Mouse (Mus musculus) heart, embryonic 16.5 days (tissue): ENCODE measurements around the gene Lrrc8d. TPM values are rescaled to one million over a fixed set of nuclear protein-coding genes. Genes with fewer than 3 reads are reported as not detected.
A peak's percentile ranks its signal among the peaks of the same experiment; 100 is the strongest.

Experiments
- ATAC-seq: fragments of 200-750 bp; cut with Nextera tagmentation; replicated peaks from 2 replicates; pipeline ENCODE4 v1.8.0; 2017; ENCODE audit warnings: moderate number of reproducible peaks; ENCODE audit not compliant: insufficient read depth, low FRiP score; ENCODE audit errors: extremely low read depth
- H3K27ac ChIP-seq: fragments of 300-500 bp; sonication (generic); 2 replicates; pipeline ENCODE4 v1.5.1; 2014; ENCODE audit warnings: mild to moderate bottlenecking, low read length, control low read depth, moderate library complexity
- H3K27me3 ChIP-seq: fragments of 300-500 bp; sonication (generic); 2 replicates; pipeline ENCODE4 v1.6.1; 2014; ENCODE audit warnings: low read length, mixed read lengths; ENCODE audit not compliant: control insufficient read depth, insufficient read depth
- H3K36me3 ChIP-seq: fragments of 300-500 bp; sonication (generic); 2 replicates; pipeline ENCODE4 v1.6.1; 2014; ENCODE audit not compliant: control insufficient read depth, insufficient read depth
- H3K4me1 ChIP-seq: fragments of 300-500 bp; sonication (generic); 2 replicates; pipeline ENCODE4 v1.6.1; 2014; ENCODE audit warnings: low read length, mixed read lengths; ENCODE audit not compliant: control insufficient read depth, insufficient read depth
- H3K4me2 ChIP-seq: fragments of 300-500 bp; sonication (generic); 2 replicates; pipeline ENCODE4 v1.6.1; 2014; ENCODE audit warnings: low read depth, mild to moderate bottlenecking, control low read depth, low read length
- H3K4me3 ChIP-seq: fragments of 300-500 bp; sonication (generic); 2 replicates; pipeline ENCODE4 v1.5.1; 2014; ENCODE audit warnings: mild to moderate bottlenecking, control low read depth, low read length
- H3K9ac ChIP-seq: fragments of 300-500 bp; sonication (generic); 2 replicates; pipeline ENCODE4 v1.6.1; 2014; ENCODE audit warnings: low read length, control low read depth
- H3K9me3 ChIP-seq: fragments of 300-500 bp; sonication (generic); replicated peaks from 2 replicates; pipeline ENCODE4 v1.6.1; 2016; ENCODE audit warnings: low read length; ENCODE audit not compliant: control insufficient read depth
- WGBS: fragments of 180-500 bp; shearing (Covaris S2); extraction: QIAGEN DNeasy Blood & Tissue Kit; methylation state at CpG from one replicate; pipeline ENCODE4 v1.1.7; 2014; 5-methylcytosine and 5-hydroxymethylcytosine counted together
- polyA plus RNA-seq: library from polyadenylated mRNA; unstranded; fragments of >200 nt; fragmentation: Nextera tagmentation; extraction: Ambion mirVana; gene quantifications from 2 replicates; pipeline ENCODE4 v1.2.1, GENCODE M21; 2015

The Lrrc8d gene
- polyA plus RNA-seq, 1 experiment from 2014 or later, result 8.3 TPM

GRCm38 (mm10) chr5:105776368-105776767, 76.6 kb downstream of the Lrrc8d start:
- Histone ChIP-seq H3K27ac (no peak overlapping the region), H3K9ac (no peak overlapping the region)
- WGBS, result 73% methylated on average over 5 of the region's 5 CpGs

GRCm38 (mm10) chr5:105776978-105777593, 77.3 kb downstream of the Lrrc8d start:
- no peak for ATAC-seq

More at GRCm38 (mm10) chr5:105776368-105776767, 76.6 kb downstream of the Lrrc8d start:
- ATAC-seq, result no peak
- Histone ChIP-seq H3K36me3 (no peaks in the 10 kb centered on the region), H3K4me3 (no peak overlapping the region), H3K4me2 (no peak overlapping the region), H3K4me1 (0 out of 2 replicates have a peak, but pooled peaks cover 2% of the 10 kb centered on the region), H3K9me3 (no peaks in the 10 kb centered on the region), H3K27me3 (no peaks in the 10 kb centered on the region)

GRCm38 (mm10) chr5:105777645-105778044, 77.9 kb downstream of the Lrrc8d start:
- H3K4me3 ChIP-seq, result no peak overlapping the region
- H3K9me3 ChIP-seq, result no peaks in the 10 kb centered on the region
- H3K4me1 ChIP-seq, result 0 out of 2 replicates have a peak, but pooled peaks cover 2% of the 10 kb centered on the region
- H3K9ac ChIP-seq, result no peak overlapping the region
- H3K27ac ChIP-seq, result no peak overlapping the region
- H3K4me2 ChIP-seq, result no peak overlapping the region
- WGBS, result 74% methylated on average over 8 of the region's 8 CpGs
- no peak for ATAC-seq
- no peaks in the 10 kb centered on the region for H3K36me3 ChIP-seq
- H3K27me3 ChIP-seq, result no peaks in the 10 kb centered on the region

More at GRCm38 (mm10) chr5:105776978-105777593, 77.3 kb downstream of the Lrrc8d start:
- Histone ChIP-seq H3K4me2 (no peak overlapping the region), H3K9me3 (no peaks in the 10 kb centered on the region), H3K4me1 (0 out of 2 replicates have a peak, but pooled peaks cover 2% of the 10 kb centered on the region), H3K36me3 (no peaks in the 10 kb centered on the region), H3K27me3 (no peaks in the 10 kb centered on the region), H3K27ac (no peak overlapping the region), H3K9ac (no peak overlapping the region), H3K4me3 (no peak overlapping the region)
- 52% methylated on average over 12 of the region's 12 CpGs for WGBS

GRCm38 (mm10) chr5:105778189-105778588, 78.4 kb downstream of the Lrrc8d start:
- Histone ChIP-seq H3K9ac (no peak overlapping the region), H3K4me2 (no peak overlapping the region), H3K4me1 (0 out of 2 replicates have a peak, but pooled peaks cover 2% of the 10 kb centered on the region), H3K36me3 (no peaks in the 10 kb centered on the region), H3K4me3 (no peak overlapping the region), H3K27ac (no peak overlapping the region), H3K27me3 (no peaks in the 10 kb centered on the region), H3K9me3 (no peaks in the 10 kb centered on the region)
- 81% methylated on average over 8 of the region's 8 CpGs for WGBS
- ATAC-seq, result no peak

GRCm38 (mm10) chr5:105778723-105779122, 79.0 kb downstream of the Lrrc8d start:
- Histone ChIP-seq H3K9me3 (no peaks in the 10 kb centered on the region), H3K36me3 (no peaks in the 10 kb centered on the region), H3K9ac (no peak overlapping the region), H3K4me2 (no peak overlapping the region), H3K27me3 (no peaks in the 10 kb centered on the region), H3K27ac (no peak overlapping the region), H3K4me3 (no peak overlapping the region), H3K4me1 (0 out of 2 replicates have a peak, but pooled peaks cover 2% of the 10 kb centered on the region)
- 73% methylated on average over 3 of the region's 3 CpGs for WGBS
- ATAC-seq, result no peak

GRCm38 (mm10) chr5:105779331-105779730, 79.6 kb downstream of the Lrrc8d start:
- no peaks in the 10 kb centered on the region for H3K9me3 ChIP-seq
- H3K9ac ChIP-seq, result no peak overlapping the region
- H3K4me2 ChIP-seq, result no peak overlapping the region
- WGBS, result 75% methylated on average over 5 of the region's 5 CpGs
- ATAC-seq, result no peak
- no peaks in the 10 kb centered on the region for H3K36me3 ChIP-seq
- H3K27ac ChIP-seq, result no peak overlapping the region
- H3K27me3 ChIP-seq, result no peaks in the 10 kb centered on the region
- 0 out of 2 replicates have a peak, but pooled peaks cover 2% of the 10 kb centered on the region for H3K4me1 ChIP-seq
- no peak overlapping the region for H3K4me3 ChIP-seq

GRCm38 (mm10) chr5:105783848-105784247, 84.1 kb downstream of the Lrrc8d start:
- Histone ChIP-seq H3K27ac (no peak overlapping the region), H3K9me3 (no peaks in the 10 kb centered on the region), H3K9ac (no peak overlapping the region), H3K4me1 (peaks cover 5% of the 10 kb centered on the region), H3K27me3 (no peaks in the 10 kb centered on the region), H3K4me2 (no peak overlapping the region), H3K36me3 (no peaks in the 10 kb centered on the region), H3K4me3 (no peak overlapping the region)
- WGBS, result 99% methylated on average over 13 of the region's 13 CpGs
- ATAC-seq, result no peak

GRCm38 (mm10) chr5:105784724-105785123, 85.0 kb downstream of the Lrrc8d start:
- 77% methylated on average over 10 of the region's 10 CpGs for WGBS
- Histone ChIP-seq H3K36me3 (no peaks in the 10 kb centered on the region), H3K9me3 (no peaks in the 10 kb centered on the region), H3K9ac (no peak overlapping the region), H3K4me1 (peaks cover 12% of the 10 kb centered on the region), H3K4me2 (no peak overlapping the region), H3K27me3 (no peaks in the 10 kb centered on the region), H3K4me3 (no peak overlapping the region), H3K27ac (no peak overlapping the region)
- ATAC-seq, result no peak

GRCm38 (mm10) chr5:105787577-105787976, 87.8 kb downstream of the Lrrc8d start:
- ATAC-seq, result no peak
- Histone ChIP-seq H3K4me2 (no peak overlapping the region), H3K27me3 (no peaks in the 10 kb centered on the region), H3K4me1 (peaks cover 29% of the 10 kb centered on the region), H3K9ac (no peak overlapping the region), H3K27ac (peak overlapping the region; percentile 21; the same call in 1 of the 2 replicates), H3K4me3 (no peak overlapping the region), H3K36me3 (no peaks in the 10 kb centered on the region), H3K9me3 (no peaks in the 10 kb centered on the region)
- WGBS, result 59% methylated on average over 10 of the region's 10 CpGs
